Mouse (Mus musculus) myocyte (in vitro differentiated cells): ENCODE measurements around the gene Dynlrb1. TPM values are rescaled to one million over a fixed set of nuclear protein-coding genes. Genes with fewer than 3 reads are reported as not detected.

Experiments
- H3K27me3 ChIP-seq: one replicate; pipeline ENCODE4 v1.6.1; 2011; ENCODE audit not compliant: control insufficient read depth, insufficient read depth, insufficient read length
- H3K36me3 ChIP-seq: one replicate; pipeline ENCODE4 v1.6.1; 2011; ENCODE audit not compliant: control insufficient read depth, insufficient read depth
- H3K4me2 ChIP-seq: one replicate; pipeline ENCODE4 v1.6.1; 2011; ENCODE audit warnings: low read depth, control low read depth
- H3K4me3 ChIP-seq: one replicate; pipeline ENCODE4 v1.5.1; 2011; ENCODE audit warnings: mild to moderate bottlenecking, control low read depth, moderate library complexity
- H3K79me2 ChIP-seq: one replicate; pipeline ENCODE4 v1.6.1; 2011; ENCODE audit not compliant: control insufficient read depth, insufficient read depth
- H3ac ChIP-seq: one replicate; pipeline ENCODE4 v1.6.1; 2011; ENCODE audit not compliant: control insufficient read depth, insufficient read length
- CEBPB ChIP-seq: IDR thresholded peaks from 2 replicates; pipeline ENCODE4 v1.6.1; 2011; ENCODE audit warnings: mild to moderate bottlenecking, moderate library complexity; ENCODE audit not compliant: poor library complexity, insufficient read depth, severe bottlenecking
- E2F4 ChIP-seq: IDR thresholded peaks from one replicate; pipeline ENCODE4 v1.6.1; 2011; ENCODE audit warnings: mild to moderate bottlenecking, control low read depth, moderate library complexity; ENCODE audit not compliant: insufficient read depth
- MAX ChIP-seq: IDR thresholded peaks from one replicate; pipeline ENCODE4 v1.6.1; 2011; ENCODE audit warnings: low read depth, mild to moderate bottlenecking, control low read depth
- MYOD1 ChIP-seq, 3 experiments: IDR thresholded peaks; one replicate each; pipeline ENCODE4 v1.6.1; 2011; ENCODE audit warnings: control low read depth in 2 of 3, low read depth in 2 of 3, mild to moderate bottlenecking in 2 of 3, moderate library complexity in 1 of 3; ENCODE audit not compliant: insufficient read length in 2 of 3, control insufficient read depth in 1 of 3
- MYOG ChIP-seq, 3 experiments: IDR thresholded peaks; one replicate each; pipeline ENCODE4 v1.6.1; 2011; ENCODE audit warnings: control low read depth in 2 of 3, low read depth in 2 of 3, mild to moderate bottlenecking in 2 of 3; ENCODE audit not compliant: insufficient read length in 2 of 3, control insufficient read depth in 1 of 3, insufficient read depth in 1 of 3
- POLR2A ChIP-seq: IDR thresholded peaks from one replicate; pipeline ENCODE4 v1.6.1; 2011; ENCODE audit warnings: low read depth, mild to moderate bottlenecking, control low read depth, moderate library complexity; ENCODE audit not compliant: insufficient read length
- POLR2AphosphoS2 ChIP-seq: IDR thresholded peaks from one replicate; pipeline ENCODE4 v1.6.1; 2011; ENCODE audit warnings: low read depth, control low read depth; ENCODE audit not compliant: insufficient read length
- REST ChIP-seq: IDR thresholded peaks from one replicate; pipeline ENCODE4 v1.6.1; 2011; ENCODE audit warnings: mild to moderate bottlenecking, control low read depth, moderate library complexity; ENCODE audit not compliant: insufficient read depth, insufficient read length
- SRF ChIP-seq: IDR thresholded peaks from one replicate; pipeline ENCODE4 v1.6.1; 2011; ENCODE audit warnings: low read depth; ENCODE audit not compliant: control insufficient read depth, insufficient read length
- TCF12 ChIP-seq: IDR thresholded peaks from one replicate; pipeline ENCODE4 v1.6.1; 2011; ENCODE audit warnings: mild to moderate bottlenecking, control low read depth; ENCODE audit not compliant: poor library complexity, insufficient read depth, severe bottlenecking
- TCF3 ChIP-seq: IDR thresholded peaks from one replicate; pipeline ENCODE4 v1.6.1; 2011; ENCODE audit warnings: low read depth, control low read depth; ENCODE audit not compliant: insufficient read length
- USF1 ChIP-seq: IDR thresholded peaks from one replicate; pipeline ENCODE4 v1.6.1; 2011; ENCODE audit warnings: low read depth, mild to moderate bottlenecking, control low read depth, moderate library complexity
- polyA plus RNA-seq: library from polyadenylated mRNA; unstranded; fragments of >200 nt; fragmentation: generic; extraction: Trizol; gene quantifications from one replicate; pipeline ENCODE4 v1.2.1, GENCODE M21; 2012; ENCODE audit warnings: missing spikeins

Gene Dynlrb1
- polyA plus RNA-seq, 1 experiment = 418 TPM

DNA sequence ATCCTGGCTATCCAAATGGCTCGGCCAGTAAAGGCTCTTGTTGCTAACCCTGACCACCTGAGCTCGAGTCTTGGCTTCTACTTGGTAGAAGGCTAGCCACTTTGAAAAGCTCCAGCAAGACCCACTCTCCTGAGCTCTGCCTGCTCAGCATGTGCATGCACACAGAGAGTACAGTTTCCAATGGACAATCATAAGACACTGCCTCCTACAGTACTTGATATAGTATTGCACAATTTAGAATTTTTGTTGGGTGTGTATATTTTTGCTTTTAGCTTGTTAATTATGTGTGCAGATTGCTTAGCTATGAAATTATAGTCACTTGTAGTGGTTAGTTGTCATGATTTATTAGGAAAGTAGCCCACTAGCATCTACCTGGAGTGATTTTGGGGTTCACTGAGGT, 12.4 kb downstream of the Dynlrb1 start:
- TF ChIP-seq TCF3 = no peak
- TF ChIP-seq POLR2AphosphoS2 = no peak
- TF ChIP-seq REST = no peak
- no peak for TF ChIP-seq CEBPB
- no peak for TF ChIP-seq E2F4
- no peak for TF ChIP-seq SRF
- no peak for TF ChIP-seq POLR2A
- TF ChIP-seq USF1 = no peak
- TF ChIP-seq MAX = no peak
- TF ChIP-seq MYOG (IDR thresholded peaks at IDR 0.05; ENCODE audit: control insufficient read depth in 1 of 3, insufficient read depth in 1 of 3, insufficient read length in 2 of 3, low read depth in 2 of 3) = no peak
- TF ChIP-seq TCF12 = no peak
- no peaks in the 10 kb centered on the region for H3K27me3 ChIP-seq

DNA sequence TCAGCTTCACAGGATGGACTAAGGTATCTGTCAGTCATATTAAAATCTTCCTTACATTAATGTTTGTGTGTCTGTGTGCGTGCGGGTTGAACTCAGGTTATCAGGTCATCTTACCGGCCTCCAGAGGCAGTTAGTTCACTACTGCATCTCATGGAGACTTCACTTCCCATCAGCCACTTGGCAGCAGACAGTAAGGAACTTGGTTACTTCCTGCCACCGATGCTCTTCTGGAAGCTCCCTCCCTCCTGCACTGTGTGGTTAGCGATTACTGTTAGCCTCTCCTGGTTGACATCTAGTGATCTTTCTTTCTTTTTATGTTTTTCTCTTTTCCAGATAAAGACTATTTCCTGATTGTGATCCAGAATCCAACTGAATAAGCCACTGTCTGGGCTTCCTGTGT, 13.3 kb downstream of the Dynlrb1 start:
- Histone ChIP-seq H3ac (no peak overlapping the region), H3K79me2 (no peaks in the 10 kb centered on the region), H3K4me3 (no peak overlapping the region), H3K27me3 (no peaks in the 10 kb centered on the region), H3K36me3 (peaks cover 33% of the 10 kb centered on the region), H3K4me2 (no peak overlapping the region)
- TF ChIP-seq TCF3 = no peak
- TF ChIP-seq SRF = no peak
- TF ChIP-seq REST = no peak
- no peak for TF ChIP-seq CEBPB
- TF ChIP-seq USF1 = no peak
- no peak for TF ChIP-seq TCF12
- no peak for TF ChIP-seq POLR2AphosphoS2
- no peak for TF ChIP-seq MYOD1 (IDR thresholded peaks at IDR 0.05; ENCODE audit: control insufficient read depth in 1 of 3, insufficient read length in 2 of 3, low read depth in 2 of 3)
- TF ChIP-seq MYOG (IDR thresholded peaks at IDR 0.05; ENCODE audit: control insufficient read depth in 1 of 3, insufficient read depth in 1 of 3, insufficient read length in 2 of 3, low read depth in 2 of 3) = no peak
- no peak for TF ChIP-seq POLR2A
- no peak for TF ChIP-seq MAX
- no peak for TF ChIP-seq E2F4

More for the DNA sequence above, 12.4 kb downstream of the Dynlrb1 start:
- no peak overlapping the region for H3ac ChIP-seq
- peaks cover 42% of the 10 kb centered on the region for H3K36me3 ChIP-seq
- H3K4me2 ChIP-seq = no peak overlapping the region
- no peak overlapping the region for H3K4me3 ChIP-seq
- no peaks in the 10 kb centered on the region for H3K79me2 ChIP-seq

DNA sequence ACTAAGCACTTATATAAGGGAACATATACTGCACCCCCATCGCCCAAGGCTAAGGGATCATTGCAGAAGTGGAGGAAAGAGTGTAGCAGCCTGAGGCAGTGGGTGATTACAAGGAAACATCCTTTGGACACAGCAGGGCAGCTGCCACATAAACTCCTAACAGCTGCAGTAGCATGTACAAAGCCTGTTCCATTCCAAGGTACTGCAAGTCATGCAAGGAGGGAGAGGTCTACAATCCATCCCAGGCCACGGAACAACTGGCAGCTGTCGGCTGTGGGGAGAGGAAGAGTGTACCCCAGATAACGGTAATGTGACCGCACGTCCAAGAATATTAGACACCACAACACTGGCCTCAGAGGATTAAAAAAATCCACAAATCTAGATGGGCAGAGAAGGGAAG, 29.2 kb downstream of the Dynlrb1 start:
- peak; percentile 92 for TF ChIP-seq TCF12
- TF ChIP-seq TCF3 = peak; percentile 95
- peak; percentile 79 to 97 (median 96) for TF ChIP-seq MYOD1 (IDR thresholded peaks at IDR 0.05; ENCODE audit: control insufficient read depth in 1 of 3, insufficient read length in 2 of 3, low read depth in 2 of 3)
- TF ChIP-seq MYOG (IDR thresholded peaks at IDR 0.05; ENCODE audit: control insufficient read depth in 1 of 3, insufficient read depth in 1 of 3, insufficient read length in 2 of 3, low read depth in 2 of 3) = peak; percentile 84 to 98 (median 98)
- no peak for TF ChIP-seq USF1
- TF ChIP-seq POLR2AphosphoS2 = no peak
- Histone ChIP-seq H3K79me2 (no peaks in the 10 kb centered on the region), H3K36me3 (no peaks in the 10 kb centered on the region), H3K4me2 (peak overlapping the region; percentile 15), H3ac (no peak overlapping the region), H3K4me3 (no peak overlapping the region), H3K27me3 (no peaks in the 10 kb centered on the region)

DNA sequence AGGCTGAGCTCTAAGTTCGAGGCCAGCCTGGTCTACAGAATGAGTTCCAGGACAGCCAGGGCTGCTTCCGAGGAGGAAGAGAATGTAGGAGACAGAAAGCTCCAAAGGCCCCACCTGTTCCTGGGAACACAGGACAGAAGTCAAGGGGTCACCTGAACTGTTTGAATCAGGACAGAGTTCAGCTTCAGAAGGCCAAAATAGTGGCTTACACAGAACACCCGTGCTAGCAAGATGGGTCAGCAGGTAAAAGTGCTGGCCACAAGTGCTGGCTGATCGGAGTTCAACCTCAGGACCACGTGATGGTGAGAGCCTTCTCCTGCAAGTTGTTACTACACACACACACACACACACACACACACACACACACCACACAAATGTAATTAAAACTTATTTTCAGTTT, 30.6 kb downstream of the Dynlrb1 start:
- Histone ChIP-seq H3K36me3 (no peaks in the 10 kb centered on the region), H3K4me2 (no peak overlapping the region), H3K4me3 (no peak overlapping the region), H3K27me3 (no peaks in the 10 kb centered on the region), H3K79me2 (no peaks in the 10 kb centered on the region), H3ac (no peak overlapping the region)
- TF ChIP-seq MAX = no peak
- no peak for TF ChIP-seq TCF12
- TF ChIP-seq CEBPB = no peak
- no peak for TF ChIP-seq USF1

DNA sequence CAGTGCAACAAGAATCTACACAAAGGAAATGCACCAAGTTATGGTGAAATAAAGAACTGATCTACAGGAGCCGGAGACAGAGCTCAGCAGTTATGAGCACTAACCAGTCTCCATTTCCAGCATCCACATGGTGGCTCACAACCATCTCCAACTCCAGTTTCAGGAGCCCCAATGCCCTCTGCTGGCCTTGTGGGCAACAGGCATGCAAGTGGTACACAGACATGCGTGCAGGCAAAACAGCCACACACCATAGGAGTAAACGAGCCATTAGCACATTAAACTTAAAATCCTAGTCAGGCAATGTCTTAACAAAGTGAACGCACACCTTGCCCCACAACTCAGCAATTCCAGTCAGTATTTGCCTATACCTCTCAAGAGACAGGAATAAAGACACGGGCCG, 35.6 kb downstream of the Dynlrb1 start:
- Histone ChIP-seq H3ac (no peak overlapping the region), H3K27me3 (no peaks in the 10 kb centered on the region), H3K4me3 (no peak overlapping the region), H3K4me2 (no peak overlapping the region), H3K79me2 (no peaks in the 10 kb centered on the region), H3K36me3 (no peaks in the 10 kb centered on the region)
- TF ChIP-seq USF1 = no peak
- no peak for TF ChIP-seq TCF12
- no peak for TF ChIP-seq SRF
- TF ChIP-seq POLR2A = no peak
- no peak for TF ChIP-seq POLR2AphosphoS2
- TF ChIP-seq REST = no peak
- TF ChIP-seq MYOG (IDR thresholded peaks at IDR 0.05; ENCODE audit: control insufficient read depth in 1 of 3, insufficient read depth in 1 of 3, insufficient read length in 2 of 3, low read depth in 2 of 3) = no peak
- TF ChIP-seq TCF3 = no peak
- no peak for TF ChIP-seq E2F4
- TF ChIP-seq MYOD1 (IDR thresholded peaks at IDR 0.05; ENCODE audit: control insufficient read depth in 1 of 3, insufficient read length in 2 of 3, low read depth in 2 of 3) = no peak
- no peak for TF ChIP-seq MAX
- no peak for TF ChIP-seq CEBPB
